In the genomic region with DNA sequence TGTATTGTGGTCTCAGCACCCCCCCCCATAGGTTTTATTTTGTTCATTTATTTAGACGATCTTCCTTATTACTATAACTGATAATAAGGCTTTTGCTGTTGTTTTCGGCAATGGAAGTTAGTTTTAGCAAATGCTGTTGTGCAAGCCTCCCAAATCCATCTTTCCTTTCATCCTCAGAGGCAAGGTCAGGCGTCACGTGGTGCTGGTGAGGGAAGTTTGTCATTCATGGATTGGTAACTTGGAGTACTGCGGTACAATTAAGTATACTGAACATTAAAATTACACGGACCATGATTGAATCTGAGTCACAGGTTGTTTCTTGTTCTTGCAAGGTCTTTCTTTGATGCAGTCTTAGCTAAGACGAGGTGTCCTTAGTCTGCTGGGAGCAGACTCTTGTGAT, we compare ENCODE assay signal across 20 mouse cellular contexts.
DNase-seq lines count a peak whose midpoint lies in the region; ATAC-seq lines count a peak whose summit lies in the region.
"Had no signal": no experiment of that assay in that cellular context is flagged by ENCODE, and none has a peak within 500 bp of the region (broad histone marks: within the 10 kb centered on the region; RNA-seq: fewer than 3 reads in every experiment).

No protein-coding gene starts in this region.

- no peak overlapping the region for H3K9ac ChIP-seq in midbrain, embryonic 11.5 days (ENCODE audit: low read length)
- H3K9ac ChIP-seq: embryonic facial prominence, embryonic 13.5 days; embryonic facial prominence, embryonic 15.5 days; forebrain, embryonic 12.5 days had no signal

- H3K9me3 ChIP-seq in midbrain, embryonic 11.5 days (ENCODE audit: control insufficient read depth, low read length), result no peaks in the 10 kb centered on the region
- H3K9me3 ChIP-seq: embryonic facial prominence, embryonic 13.5 days; embryonic facial prominence, embryonic 15.5 days; forebrain, embryonic 10.5 days; forebrain, embryonic 12.5 days had no signal

- H3K4me2 ChIP-seq in midbrain, embryonic 11.5 days, result no peak overlapping the region
- H3K4me2 ChIP-seq: embryonic facial prominence, embryonic 13.5 days; embryonic facial prominence, embryonic 15.5 days; forebrain, embryonic 12.5 days had no signal

- no peak for ATAC-seq in midbrain, embryonic 11.5 days (ENCODE audit: low FRiP score)
- ATAC-seq: forebrain, embryonic 14.5 days; forebrain, embryonic 16.5 days had no signal

- H3K4me3 ChIP-seq in midbrain, embryonic 11.5 days (ENCODE audit: low read depth, low read length), result no peak overlapping the region
- H3K4me3 ChIP-seq: embryonic facial prominence, embryonic 13.5 days; embryonic facial prominence, embryonic 15.5 days; erythroblast, embryonic 14.5 days; forebrain, embryonic 10.5 days; forebrain, embryonic 12.5 days had no signal

- H3K36me3 ChIP-seq in midbrain, embryonic 11.5 days (ENCODE audit: control insufficient read depth, insufficient read depth, low read length), result no peaks in the 10 kb centered on the region
- H3K36me3 ChIP-seq: embryonic facial prominence, embryonic 13.5 days; embryonic facial prominence, embryonic 15.5 days; forebrain, embryonic 10.5 days; forebrain, embryonic 12.5 days had no signal

- H3K27ac ChIP-seq in midbrain, embryonic 11.5 days (ENCODE audit: low read depth, low read length), result no peak overlapping the region
- H3K27ac ChIP-seq: embryonic facial prominence, embryonic 13.5 days; embryonic facial prominence, embryonic 15.5 days; forebrain, embryonic 10.5 days; forebrain, embryonic 12.5 days had no signal

- no peaks in the 10 kb centered on the region for H3K27me3 ChIP-seq in midbrain, embryonic 11.5 days (ENCODE audit: control insufficient read depth, insufficient read depth, low read length)
- H3K27me3 ChIP-seq: embryonic facial prominence, embryonic 13.5 days; embryonic facial prominence, embryonic 15.5 days; forebrain, embryonic 12.5 days had no signal

- H3K4me1 ChIP-seq in midbrain, embryonic 11.5 days (ENCODE audit: control insufficient read depth, insufficient read depth, low read length), result no peaks in the 10 kb centered on the region
- H3K4me1 ChIP-seq: embryonic facial prominence, embryonic 13.5 days; embryonic facial prominence, embryonic 15.5 days; forebrain, embryonic 12.5 days had no signal

- DNase-seq in adrenal gland, adult 2 months, result peak; percentile 54
- peak; percentile 36 for DNase-seq in adrenal gland, adult 8-10 months
- DNase-seq in adrenal gland, postnatal 14 days, result peak; percentile 44
- DNase-seq in adrenal gland, postnatal 36 days, result peak; percentile 44 to 60
- no peak for DNase-seq in cerebellum, adult 9-10 months
- DNase-seq in cerebellum, adult 9-11 months, result no peak
- no peak for DNase-seq in midbrain, embryonic 11.5 days (ENCODE audit: low spot score, missing footprints)
- DNase-seq: cerebellum, adult 11 months; cerebellum, adult 18-20 months; cerebellum, adult 8-10 months; cerebellum, postnatal 14 days; cerebellum, postnatal 36 days; embryo, embryonic 11 days had no signal

- 96% methylated on average over 7 of the region's 7 CpGs for WGBS in midbrain, embryonic 11.5 days

Comparison
In these comparisons a context has a peak if more than half of its experiments do, and no peak if none do; other contexts are left out.
1. DNase-seq: peak in adrenal gland, adult 2 months (single experiment), adrenal gland, adult 8-10 months (single experiment), adrenal gland, postnatal 14 days (single experiment) and adrenal gland, postnatal 36 days (2 of 2); none in cerebellum, adult 9-10 months (single experiment), cerebellum, adult 9-11 months (single experiment) and midbrain, embryonic 11.5 days (single experiment).